Mouse (Mus musculus): ENCODE measurements around the gene Klf9.

DNA sequence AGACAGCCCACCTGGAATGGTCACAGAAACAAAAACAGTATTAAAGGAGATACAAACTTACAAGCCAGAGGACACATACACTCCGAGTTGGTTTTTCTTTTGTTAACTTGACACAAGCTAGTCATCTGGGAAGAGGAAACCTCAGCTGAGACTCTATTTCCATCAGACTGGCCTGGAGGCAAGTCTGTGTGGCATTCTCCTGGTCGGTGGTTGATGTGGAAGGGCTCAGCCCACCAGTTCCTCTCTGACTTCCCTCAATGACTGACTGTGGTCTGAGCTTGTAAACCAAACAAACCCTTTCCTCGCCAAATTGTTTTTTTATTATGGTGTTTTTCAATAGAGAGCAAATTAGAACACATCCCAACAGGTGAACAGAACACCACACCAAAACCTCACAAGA, 52.0 kb downstream of the Klf9 start:
- TF ChIP-seq POLR2A (IDR thresholded peaks at IDR 0.05; ENCODE audit: low read depth, low read length) (no peak), CTCF (conservative IDR thresholded peaks at IDR 0.05; ENCODE audit: insufficient read depth, insufficient read length, low read depth, low read length) (no peak)

Measured in kidney, adult 2 months (tissue).